Mouse (Mus musculus) MN1 (cell line): ENCODE data around the gene Ppargc1a.

ENCODE experiments used
- DNase-seq: peaks from one replicate; pipeline ENCODE4 v3.0.0-alpha.2; 2016; ENCODE audit warnings: low spot score

Ppargc1a gene

GRCm38 (mm10) chr5:51412303-51413117 is 155.0 kb downstream of the Ppargc1a start:
- DNase-seq = no peak

- no peak for DNase-seq
Observed at GRCm38 (mm10) chr5:51410006-51410405, 157.5 kb downstream of the Ppargc1a start.

GRCm38 (mm10) chr5:51406406-51406805 is 161.1 kb downstream of the Ppargc1a start:
- DNase-seq = no peak
